Mouse (Mus musculus): ENCODE results near the gene 2010111I01Rik.
A peak's percentile ranks its signal among the peaks of the same experiment; 100 is the strongest.

GRCm38 (mm10) chr13:63072376-63072775, 107.7 kb downstream of the 2010111I01Rik start:
- TF ChIP-seq EP300 (IDR thresholded peaks at IDR 0.05; ENCODE audit: insufficient read depth, low read depth, low read length): peak; percentile 65; the same call in 1 of the 2 replicates
- no peak for TF ChIP-seq POLR2A (IDR thresholded peaks at IDR 0.05; ENCODE audit: insufficient read depth, low read length)
